ENCODE assay signal across 9 mouse cellular contexts in the genomic region with DNA sequence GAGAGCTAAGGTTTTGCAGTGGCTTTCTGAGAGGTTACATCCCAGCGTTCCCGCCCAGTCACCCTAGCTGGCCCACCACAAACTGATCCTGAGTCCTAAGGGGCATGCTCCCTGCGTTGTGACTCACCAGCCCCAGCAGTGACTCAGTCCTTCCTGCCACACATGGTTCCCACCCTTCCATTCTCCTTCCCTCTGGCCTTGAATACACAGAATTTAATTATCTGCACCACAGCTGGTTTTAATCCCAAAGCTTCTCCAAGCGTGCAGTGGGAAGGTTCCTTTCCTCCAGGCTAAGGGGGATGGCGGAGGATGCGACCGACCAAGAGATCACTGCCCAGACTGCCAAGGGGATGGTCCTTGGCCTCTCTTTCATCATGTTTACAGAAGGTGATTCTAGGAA. TPM values are rescaled to one million over a fixed set of nuclear protein-coding genes. Genes with fewer than 3 reads are reported as not detected.
DNase-seq lines count a peak whose midpoint lies in the region; ATAC-seq lines count a peak whose summit lies in the region.
"Had no signal": no experiment of that assay in that cellular context is flagged by ENCODE, and none has a peak within 500 bp of the region (broad histone marks: within the 10 kb centered on the region; RNA-seq: fewer than 3 reads in every experiment).

No protein-coding gene starts in this region.

- no peaks in the 10 kb centered on the region for H3K9me3 ChIP-seq in hindbrain, embryonic 10.5 days
- no peaks in the 10 kb centered on the region for H3K9me3 ChIP-seq in hindbrain, embryonic 14.5 days (ENCODE audit: control insufficient read depth, low read length)
- no peaks in the 10 kb centered on the region for H3K9me3 ChIP-seq in embryonic facial prominence, embryonic 11.5 days (replicated peaks; ENCODE audit: control insufficient read depth, low read length)
- no peaks in the 10 kb centered on the region for H3K9me3 ChIP-seq in hindbrain, embryonic 16.5 days (ENCODE audit: control insufficient read depth, low read length)

- no peak for DNase-seq in hindbrain, embryonic 10.5 days (ENCODE audit: low spot score)
- DNase-seq in hindbrain, embryonic 14.5 days (ENCODE audit: low spot score): no peak
- peak; percentile 81 for DNase-seq in MN1 (ENCODE audit: low spot score)
- DNase-seq in embryonic facial prominence, embryonic 11.5 days (ENCODE audit: low spot score): peak; percentile 82
- peak; percentile 28 for DNase-seq in heart, postnatal 4 days
- no peak for DNase-seq in spleen, postnatal 36 days (ENCODE audit: low spot score in 2 of 2)
- no peak for DNase-seq in lung, postnatal 14 days
- DNase-seq: liver, postnatal 0 days had no signal

- peak overlapping the region; percentile 41; the same call in 1 of the 2 replicates for H3K27ac ChIP-seq in hindbrain, embryonic 10.5 days
- H3K27ac ChIP-seq in hindbrain, embryonic 14.5 days: no peak overlapping the region
- no peak overlapping the region for H3K27ac ChIP-seq in embryonic facial prominence, embryonic 11.5 days (replicated peaks; ENCODE audit: low read depth, low read length)
- H3K27ac ChIP-seq in hindbrain, embryonic 16.5 days (ENCODE audit: low read depth, low read length): no peak overlapping the region

- H3K4me2 ChIP-seq in hindbrain, embryonic 14.5 days (replicated peaks): no peak overlapping the region
- no peak overlapping the region for H3K4me2 ChIP-seq in embryonic facial prominence, embryonic 11.5 days (ENCODE audit: low read depth, low read length)
- H3K4me2 ChIP-seq in hindbrain, embryonic 16.5 days (ENCODE audit: low read length): no peak overlapping the region

- WGBS in hindbrain, embryonic 10.5 days: 60% methylated on average over 7 of the region's 7 CpGs
- 49% methylated on average over 7 of the region's 7 CpGs for WGBS in hindbrain, embryonic 14.5 days
- WGBS in embryonic facial prominence, embryonic 11.5 days: 26% methylated on average over 7 of the region's 7 CpGs
- whole genome bisulfite sequencing in hindbrain, embryonic 16.5 days: 56% methylated on average over 7 of the region's 7 CpGs

- no peak overlapping the region for H3K4me3 ChIP-seq in hindbrain, embryonic 10.5 days
- no peak overlapping the region for H3K4me3 ChIP-seq in hindbrain, embryonic 14.5 days (replicated peaks; ENCODE audit: low read length)
- no peak overlapping the region for H3K4me3 ChIP-seq in embryonic facial prominence, embryonic 11.5 days (ENCODE audit: low read depth, low read length)
- H3K4me3 ChIP-seq in hindbrain, embryonic 16.5 days (ENCODE audit: low read length): no peak overlapping the region

- peaks cover 32% of the 10 kb centered on the region for H3K4me1 ChIP-seq in hindbrain, embryonic 10.5 days (replicated peaks)
- no peaks in the 10 kb centered on the region for H3K4me1 ChIP-seq in hindbrain, embryonic 14.5 days (replicated peaks; ENCODE audit: control insufficient read depth, insufficient read depth, low read length)
- peaks cover 2% of the 10 kb centered on the region; the same call in 1 of the 2 replicates for H3K4me1 ChIP-seq in embryonic facial prominence, embryonic 11.5 days (ENCODE audit: control insufficient read depth, insufficient read depth, low read length)
- 0 out of 2 replicates have a peak, but pooled peaks cover 2% of the 10 kb centered on the region for H3K4me1 ChIP-seq in hindbrain, embryonic 16.5 days (ENCODE audit: control insufficient read depth, insufficient read depth, low read depth, low read length)

- no peak for ATAC-seq in hindbrain, embryonic 14.5 days (ENCODE audit: low FRiP score)
- no peak for ATAC-seq in embryonic facial prominence, embryonic 11.5 days (replicated peaks; ENCODE audit: insufficient number of reproducible peaks, low FRiP score, low TSS enrichment, low read depth)
- no peak for ATAC-seq in hindbrain, embryonic 16.5 days
- ATAC-seq: liver, postnatal 0 days had no signal

- H3K36me3 ChIP-seq in hindbrain, embryonic 10.5 days: no peaks in the 10 kb centered on the region
- H3K36me3 ChIP-seq in hindbrain, embryonic 14.5 days (replicated peaks; ENCODE audit: control insufficient read depth, insufficient read depth): no peaks in the 10 kb centered on the region
- H3K36me3 ChIP-seq in embryonic facial prominence, embryonic 11.5 days (replicated peaks; ENCODE audit: control insufficient read depth, insufficient read depth, low read depth, low read length): no peaks in the 10 kb centered on the region
- H3K36me3 ChIP-seq in hindbrain, embryonic 16.5 days (ENCODE audit: control insufficient read depth, insufficient read depth, low read length): no peaks in the 10 kb centered on the region

- no peaks in the 10 kb centered on the region for H3K27me3 ChIP-seq in hindbrain, embryonic 10.5 days (ENCODE audit: insufficient read depth, poor library complexity, severe bottlenecking)
- no peaks in the 10 kb centered on the region for H3K27me3 ChIP-seq in hindbrain, embryonic 14.5 days (ENCODE audit: control insufficient read depth, insufficient read depth, low read length)
- no peaks in the 10 kb centered on the region for H3K27me3 ChIP-seq in embryonic facial prominence, embryonic 11.5 days (ENCODE audit: control insufficient read depth, insufficient read depth, low read length)
- no peaks in the 10 kb centered on the region for H3K27me3 ChIP-seq in hindbrain, embryonic 16.5 days (replicated peaks; ENCODE audit: control insufficient read depth, insufficient read depth, low read length)

- no peak overlapping the region for H3K9ac ChIP-seq in hindbrain, embryonic 14.5 days
- H3K9ac ChIP-seq in embryonic facial prominence, embryonic 11.5 days (replicated peaks; ENCODE audit: low read length): no peak overlapping the region
- no peak overlapping the region for H3K9ac ChIP-seq in hindbrain, embryonic 16.5 days (ENCODE audit: low read depth, low read length)
- H3K9ac ChIP-seq: liver, postnatal 0 days had no signal

RNA-seq across cellular contexts. Expression of a gene that starts 26.1 kb away (rescaled TPM):
- polyA plus RNA-seq in hindbrain, embryonic 10.5 days (2016; fragmentation: Nextera tagmentation; extraction: Ambion mirVana): 0.09 and 0.15 TPM in 2 replicates
- polyA plus RNA-seq in hindbrain, embryonic 14.5 days (2014; fragmentation: Nextera tagmentation; extraction: Ambion mirVana): 0.35 TPM in 2 replicates
- polyA plus RNA-seq in embryonic facial prominence, embryonic 11.5 days (2014; fragmentation: Nextera tagmentation; extraction: Ambion mirVana): 0.08 and 0.39 TPM in 2 replicates
- 1 to 10 TPM; 7.3 to 7.8 TPM for total RNA-seq in heart, postnatal 4 days (2021)
- 0.38 and 0.60 TPM in 2 replicates for polyA plus RNA-seq in hindbrain, embryonic 16.5 days (2015; fragmentation: Nextera tagmentation; extraction: Ambion mirVana)

RNA-seq across cellular contexts. Expression of a gene that starts 49.0 kb away (rescaled TPM):
- polyA plus RNA-seq in hindbrain, embryonic 10.5 days (2016; fragmentation: Nextera tagmentation; extraction: Ambion mirVana): 230 and 235 TPM in 2 replicates
- polyA plus RNA-seq in hindbrain, embryonic 14.5 days (2014; fragmentation: Nextera tagmentation; extraction: Ambion mirVana): 183 and 189 TPM in 2 replicates
- polyA plus RNA-seq in embryonic facial prominence, embryonic 11.5 days (2014; fragmentation: Nextera tagmentation; extraction: Ambion mirVana): 188 and 190 TPM in 2 replicates
- 10 to 100 TPM; 81.2 to 82.0 TPM for total RNA-seq in heart, postnatal 4 days (2021)
- 168 and 179 TPM in 2 replicates for polyA plus RNA-seq in hindbrain, embryonic 16.5 days (2015; fragmentation: Nextera tagmentation; extraction: Ambion mirVana)

Comparison
In these comparisons a context has a peak if more than half of its experiments do, and no peak if none do; other contexts are left out.
1. DNase-seq: peak in MN1 (single experiment), embryonic facial prominence, embryonic 11.5 days (single experiment) and heart, postnatal 4 days (single experiment); none in hindbrain, embryonic 10.5 days (single experiment), hindbrain, embryonic 14.5 days (single experiment), spleen, postnatal 36 days (0 of 2) and lung, postnatal 14 days (single experiment).